Mouse (Mus musculus): Measurements from ENCODE around the gene Tmem243.

Gene Tmem243

DNA sequence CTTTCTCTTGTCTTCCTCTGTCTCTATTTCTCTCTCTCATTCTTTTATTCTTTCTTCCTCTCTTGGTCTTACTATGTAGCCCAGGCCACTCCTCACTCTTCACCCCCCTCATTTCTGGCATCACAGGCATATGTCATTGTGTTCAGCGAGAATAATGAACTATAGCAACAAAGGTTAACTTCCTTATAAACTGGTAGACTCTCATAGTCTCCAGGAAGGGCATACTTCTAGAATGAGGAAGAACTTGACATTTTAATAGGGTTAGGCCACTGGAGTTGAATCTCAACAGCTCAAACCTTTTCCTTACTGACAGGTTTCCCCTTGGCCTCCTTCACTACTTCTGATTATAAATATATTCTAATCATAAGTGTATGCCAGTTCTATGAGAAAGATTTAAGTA, 86.0 kb downstream of the Tmem243 start:
- DNase-seq = no peak
